Mouse (Mus musculus) testis, adult 2 months (tissue): Measurements from ENCODE around the gene Dtymk.

Experiments used
- CTCF ChIP-seq: fragments of 200-500 bp; IDR thresholded peaks from 2 replicates; pipeline ENCODE4 v1.5.1; 2012; ENCODE audit warnings: low read depth, mild to moderate bottlenecking, inconsistent platforms, low read length, moderate library complexity; ENCODE audit not compliant: control insufficient read depth, insufficient read depth, insufficient replicate concordance
- POLR2A ChIP-seq: fragments of 200-500 bp; IDR thresholded peaks from 2 replicates; pipeline ENCODE4 v1.6.1; 2012; ENCODE audit warnings: low read depth, mild to moderate bottlenecking, inconsistent platforms, low read length, moderate library complexity; ENCODE audit not compliant: control insufficient read depth

GRCm38 (mm10) chr1:93804818-93805217 lies 3.1 kb upstream of the Dtymk start:
- TF ChIP-seq CTCF (no peak), POLR2A (no peak)
